Mouse (Mus musculus): ENCODE results near the gene Rai14. TPM values are rescaled to one million over a fixed set of nuclear protein-coding genes. Genes with fewer than 3 reads are reported as not detected.

Gene Rai14
- polyA plus RNA-seq, 1 experiment, result 2.7 TPM

DNA sequence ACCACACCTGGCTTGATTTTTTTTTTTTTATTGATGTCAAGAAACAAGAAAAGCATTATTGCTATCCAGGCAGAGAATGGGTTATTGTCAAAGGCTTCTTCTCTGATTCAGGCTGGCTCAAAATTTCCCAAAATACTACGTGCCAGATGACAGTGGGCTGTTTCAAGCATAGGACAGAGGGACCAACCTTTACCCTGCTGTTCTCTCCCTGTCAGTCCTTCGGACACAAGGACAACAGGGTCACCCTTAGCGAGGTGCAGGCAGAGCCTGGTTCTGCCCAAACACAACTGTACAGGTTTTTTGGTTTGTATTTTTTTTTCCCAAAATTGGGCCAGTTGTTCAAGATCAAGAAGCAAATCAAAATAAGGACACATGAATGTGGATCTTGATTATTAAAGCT, 70.6 kb downstream of the Rai14 start:
- H3K27me3 ChIP-seq (ENCODE audit: control insufficient read depth, insufficient read depth, low read length), result no peaks in the 10 kb centered on the region
- WGBS, result 87% methylated on average over 3 of the region's 3 CpGs
- H3K4me3 ChIP-seq (replicated peaks; ENCODE audit: insufficient read depth, low read depth, low read length), result no peak overlapping the region
- no peak for TF ChIP-seq POLR2A (IDR thresholded peaks at IDR 0.05; ENCODE audit: borderline replicate concordance, insufficient read depth, low read length)
- no peak for TF ChIP-seq CTCF (IDR thresholded peaks at IDR 0.05; ENCODE audit: borderline replicate concordance, insufficient read depth, low read depth, low read length)
- H3K27ac ChIP-seq (ENCODE audit: insufficient read depth, low read length), result no peak overlapping the region
- no peak for DNase-seq
- H3K4me1 ChIP-seq (ENCODE audit: control insufficient read depth, insufficient read depth, low read length), result no peaks in the 10 kb centered on the region

DNA sequence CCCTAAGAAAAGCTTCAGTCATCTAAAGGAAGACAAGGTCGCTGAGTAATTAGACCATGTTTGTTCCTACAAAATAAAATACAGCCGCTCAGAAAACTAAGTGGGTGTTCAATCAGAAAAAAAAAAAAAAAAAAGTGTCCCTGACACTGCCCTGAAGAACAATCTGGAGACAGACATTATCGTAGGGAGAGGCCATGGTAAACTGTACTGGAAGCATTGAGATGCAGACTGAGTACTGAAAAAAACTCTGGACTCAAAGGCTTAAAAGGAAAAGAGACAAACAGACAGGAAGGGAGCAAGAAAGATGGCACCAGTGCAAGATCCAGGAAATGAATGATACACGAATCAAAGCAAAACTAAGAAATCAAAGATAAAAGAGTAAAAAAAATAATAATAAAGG, 71.2 kb downstream of the Rai14 start:
- H3K27ac ChIP-seq (ENCODE audit: insufficient read depth, low read length), result no peak overlapping the region
- TF ChIP-seq CTCF (IDR thresholded peaks at IDR 0.05; ENCODE audit: borderline replicate concordance, insufficient read depth, low read depth, low read length), result no peak
- no peak overlapping the region for H3K4me3 ChIP-seq (replicated peaks; ENCODE audit: insufficient read depth, low read depth, low read length)
- H3K4me1 ChIP-seq (ENCODE audit: control insufficient read depth, insufficient read depth, low read length), result no peaks in the 10 kb centered on the region
- H3K27me3 ChIP-seq (ENCODE audit: control insufficient read depth, insufficient read depth, low read length), result no peaks in the 10 kb centered on the region
- WGBS, result 68% methylated on average over 4 of the region's 4 CpGs
- DNase-seq, result no peak

DNA sequence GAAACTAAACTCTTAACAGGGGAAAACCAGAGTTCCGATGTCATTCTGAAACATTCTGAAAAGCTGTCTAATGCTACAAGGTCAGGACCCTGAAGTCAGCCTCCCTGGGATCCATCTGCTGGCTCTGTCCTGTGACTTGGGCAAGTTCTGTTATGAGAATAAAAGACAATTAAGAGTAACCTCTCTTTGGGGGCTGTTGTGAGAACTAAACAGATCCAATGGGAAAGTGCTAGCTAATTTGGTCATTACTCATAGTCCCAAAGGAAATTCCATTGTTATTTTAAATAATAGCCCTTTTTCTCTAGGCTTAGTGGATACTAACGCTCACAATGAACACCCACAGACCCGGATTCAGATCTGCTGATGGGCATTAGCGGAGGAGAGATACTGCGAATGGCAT, 72.0 kb downstream of the Rai14 start:
- DNase-seq, result no peak
- H3K27ac ChIP-seq (ENCODE audit: insufficient read depth, low read length), result no peak overlapping the region
- no peaks in the 10 kb centered on the region for H3K27me3 ChIP-seq (ENCODE audit: control insufficient read depth, insufficient read depth, low read length)
- TF ChIP-seq POLR2A (IDR thresholded peaks at IDR 0.05; ENCODE audit: borderline replicate concordance, insufficient read depth, low read length) (no peak), CTCF (IDR thresholded peaks at IDR 0.05; ENCODE audit: borderline replicate concordance, insufficient read depth, low read depth, low read length) (no peak)
- H3K4me3 ChIP-seq (replicated peaks; ENCODE audit: insufficient read depth, low read depth, low read length), result no peak overlapping the region
- H3K4me1 ChIP-seq (ENCODE audit: control insufficient read depth, insufficient read depth, low read length), result no peaks in the 10 kb centered on the region
- WGBS, result 54% methylated on average over 5 of the region's 5 CpGs

DNA sequence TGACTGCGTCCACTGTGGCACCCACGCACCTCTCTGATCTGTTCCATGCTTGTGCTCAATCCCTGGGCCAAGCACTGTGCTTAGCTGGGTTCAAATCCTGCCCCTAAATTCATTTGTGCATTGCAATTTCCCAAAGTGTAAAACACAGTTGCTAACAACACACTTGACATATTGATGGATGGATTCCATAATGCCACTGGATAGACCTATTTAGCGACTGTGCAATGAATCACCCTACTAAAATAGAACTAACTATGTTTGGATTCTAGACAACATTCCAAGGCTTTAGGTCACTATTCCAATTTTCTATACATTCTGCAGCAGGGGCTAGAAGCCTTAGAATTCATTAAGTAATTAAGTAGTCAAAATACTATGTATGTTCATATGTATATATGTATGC, 73.7 kb downstream of the Rai14 start:
- no peaks in the 10 kb centered on the region for H3K27me3 ChIP-seq (ENCODE audit: control insufficient read depth, insufficient read depth, low read length)
- H3K4me3 ChIP-seq (replicated peaks; ENCODE audit: insufficient read depth, low read depth, low read length), result no peak overlapping the region
- no peak overlapping the region for H3K27ac ChIP-seq (ENCODE audit: insufficient read depth, low read length)
- DNase-seq, result no peak
- TF ChIP-seq POLR2A (IDR thresholded peaks at IDR 0.05; ENCODE audit: borderline replicate concordance, insufficient read depth, low read length), result no peak
- TF ChIP-seq CTCF (IDR thresholded peaks at IDR 0.05; ENCODE audit: borderline replicate concordance, insufficient read depth, low read depth, low read length), result no peak
- H3K4me1 ChIP-seq (ENCODE audit: control insufficient read depth, insufficient read depth, low read length), result no peaks in the 10 kb centered on the region
- over 99% methylated on average over 3 of the region's 3 CpGs for WGBS

DNA sequence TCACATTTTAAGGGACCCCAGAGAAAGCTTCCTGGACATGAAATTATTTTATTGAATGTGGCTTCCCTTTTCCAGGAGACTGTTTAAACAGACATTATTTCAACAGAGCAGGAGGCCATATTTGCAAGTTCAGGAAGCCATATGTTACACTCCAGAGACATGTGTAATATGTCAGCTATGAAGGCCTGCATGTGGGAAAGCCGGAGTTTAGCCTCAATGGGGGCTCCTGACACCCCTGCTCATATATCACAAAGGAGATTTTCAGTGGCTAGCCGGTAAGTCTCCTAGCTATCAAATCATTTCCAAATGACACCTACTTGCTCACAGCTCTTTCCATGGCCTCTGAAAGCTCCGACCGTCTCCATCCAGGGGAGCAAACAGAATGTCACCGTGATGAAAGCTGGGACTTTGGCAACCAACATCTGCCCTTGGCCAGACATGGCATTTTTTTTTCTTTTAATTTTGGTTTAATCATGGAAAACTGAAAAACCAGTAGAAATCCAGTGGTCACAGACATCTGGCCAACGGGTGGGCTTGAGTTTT, 77.1 kb downstream of the Rai14 start:
- no peak for DNase-seq
- H3K27me3 ChIP-seq (ENCODE audit: control insufficient read depth, insufficient read depth, low read length), result no peaks in the 10 kb centered on the region
- 78% methylated on average over 6 of the region's 6 CpGs for WGBS
- H3K4me1 ChIP-seq (ENCODE audit: control insufficient read depth, insufficient read depth, low read length), result no peaks in the 10 kb centered on the region
- no peak overlapping the region for H3K4me3 ChIP-seq (replicated peaks; ENCODE audit: insufficient read depth, low read depth, low read length)
- no peak overlapping the region for H3K27ac ChIP-seq (ENCODE audit: insufficient read depth, low read length)
- TF ChIP-seq CTCF (IDR thresholded peaks at IDR 0.05; ENCODE audit: borderline replicate concordance, insufficient read depth, low read depth, low read length), result no peak
- TF ChIP-seq POLR2A (IDR thresholded peaks at IDR 0.05; ENCODE audit: borderline replicate concordance, insufficient read depth, low read length), result no peak

DNA sequence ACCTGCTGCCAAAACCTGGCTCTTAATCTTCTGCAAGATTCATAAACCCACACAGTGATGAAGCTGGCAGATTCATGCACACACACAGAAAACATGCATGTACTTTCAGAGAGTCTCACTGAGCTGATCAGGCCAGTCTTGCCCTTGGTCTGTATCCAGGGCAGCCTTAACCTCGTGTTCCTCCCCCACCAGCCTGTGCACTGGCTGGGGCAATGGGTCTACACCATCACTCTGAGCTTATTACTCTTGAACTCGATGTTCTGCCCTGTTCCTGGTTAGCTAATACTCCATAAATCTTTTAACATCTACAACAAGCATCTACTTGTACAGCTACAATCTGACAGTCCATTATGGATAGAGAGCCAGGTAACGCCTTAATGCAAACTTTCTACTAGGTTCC, 77.6 kb downstream of the Rai14 start:
- WGBS, result 82% methylated on average over 3 of the region's 3 CpGs
- DNase-seq, result no peak
- Histone ChIP-seq H3K4me3 (replicated peaks; ENCODE audit: insufficient read depth, low read depth, low read length) (no peak overlapping the region), H3K27ac (ENCODE audit: insufficient read depth, low read length) (no peak overlapping the region), H3K27me3 (ENCODE audit: control insufficient read depth, insufficient read depth, low read length) (no peaks in the 10 kb centered on the region), H3K4me1 (ENCODE audit: control insufficient read depth, insufficient read depth, low read length) (no peaks in the 10 kb centered on the region)
- no peak for TF ChIP-seq POLR2A (IDR thresholded peaks at IDR 0.05; ENCODE audit: borderline replicate concordance, insufficient read depth, low read length)
- TF ChIP-seq CTCF (IDR thresholded peaks at IDR 0.05; ENCODE audit: borderline replicate concordance, insufficient read depth, low read depth, low read length), result no peak

DNA sequence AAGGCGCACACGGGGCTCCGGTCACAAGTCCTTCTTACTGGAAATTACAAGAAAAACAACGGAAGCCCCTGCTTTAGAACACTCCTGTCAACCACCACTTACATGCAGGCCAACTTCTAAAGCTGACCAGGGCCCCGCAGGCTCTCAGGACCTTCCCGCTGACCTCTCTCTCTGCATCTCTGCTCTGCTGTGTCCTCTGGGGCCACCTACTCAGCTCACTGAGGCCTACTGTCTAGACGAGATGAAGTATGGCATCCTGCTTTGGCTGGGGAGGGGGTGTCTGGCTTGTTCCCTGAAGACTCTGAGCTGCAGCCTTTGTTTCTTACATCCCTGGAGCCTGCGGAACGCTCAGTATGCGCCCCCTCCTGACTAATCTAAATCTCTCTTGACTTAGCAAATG, 79.3 kb downstream of the Rai14 start:
- TF ChIP-seq CTCF (IDR thresholded peaks at IDR 0.05; ENCODE audit: borderline replicate concordance, insufficient read depth, low read depth, low read length) (no peak), POLR2A (IDR thresholded peaks at IDR 0.05; ENCODE audit: borderline replicate concordance, insufficient read depth, low read length) (no peak)
- Histone ChIP-seq H3K4me1 (ENCODE audit: control insufficient read depth, insufficient read depth, low read length) (no peaks in the 10 kb centered on the region), H3K27me3 (ENCODE audit: control insufficient read depth, insufficient read depth, low read length) (no peaks in the 10 kb centered on the region), H3K27ac (ENCODE audit: insufficient read depth, low read length) (no peak overlapping the region), H3K4me3 (replicated peaks; ENCODE audit: insufficient read depth, low read depth, low read length) (no peak overlapping the region)
- 63% methylated on average over 10 of the region's 10 CpGs for WGBS
- no peak for DNase-seq

DNA sequence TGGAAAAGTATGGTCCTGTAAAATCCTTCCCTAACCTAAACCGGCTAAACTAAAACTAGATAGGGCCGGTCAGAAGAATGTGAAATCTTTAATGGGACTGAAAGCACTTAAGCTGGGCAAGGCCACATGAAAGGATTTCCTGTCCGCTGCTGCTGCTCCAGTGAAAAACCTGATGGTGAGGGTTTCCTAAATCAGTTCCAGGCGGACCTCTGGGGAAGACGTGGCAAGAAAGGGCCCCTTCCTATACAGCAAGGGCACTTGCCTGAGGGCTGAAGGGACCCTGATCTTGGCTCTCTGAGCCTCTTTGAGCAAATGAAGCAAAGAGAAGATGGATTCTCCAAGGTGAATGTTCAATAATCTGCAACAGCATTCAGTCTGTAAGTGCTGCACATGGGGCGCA, 80.2 kb downstream of the Rai14 start:
- Histone ChIP-seq H3K27me3 (ENCODE audit: control insufficient read depth, insufficient read depth, low read length) (no peaks in the 10 kb centered on the region), H3K4me3 (replicated peaks; ENCODE audit: insufficient read depth, low read depth, low read length) (no peak overlapping the region), H3K4me1 (ENCODE audit: control insufficient read depth, insufficient read depth, low read length) (no peaks in the 10 kb centered on the region), H3K27ac (ENCODE audit: insufficient read depth, low read length) (no peak overlapping the region)
- WGBS, result 81% methylated on average over 6 of the region's 6 CpGs
- no peak for DNase-seq
- TF ChIP-seq CTCF (IDR thresholded peaks at IDR 0.05; ENCODE audit: borderline replicate concordance, insufficient read depth, low read depth, low read length) (no peak), POLR2A (IDR thresholded peaks at IDR 0.05; ENCODE audit: borderline replicate concordance, insufficient read depth, low read length) (no peak)

All from cerebellum, adult 2 months (tissue).